Mouse (Mus musculus): ENCODE results near the gene Boc. TPM values are rescaled to one million over a fixed set of nuclear protein-coding genes. Genes with fewer than 3 reads are reported as not detected.

Boc gene
- polyA plus RNA-seq, 1 experiment = 8.5 TPM

- H3K4me1 ChIP-seq (ENCODE audit: control insufficient read depth, insufficient read depth, low read length) = no peaks in the 10 kb centered on the region
- no peak overlapping the region for H3K27ac ChIP-seq (ENCODE audit: insufficient read depth, low read depth, low read length)
- 74% methylated on average over 8 of the region's 8 CpGs for WGBS
- no peaks in the 10 kb centered on the region for H3K36me3 ChIP-seq (ENCODE audit: control insufficient read depth, insufficient read depth, low read length)
- no peaks in the 10 kb centered on the region for H3K27me3 ChIP-seq (replicated peaks; ENCODE audit: control insufficient read depth, insufficient read depth, low read length)
- H3K4me3 ChIP-seq (ENCODE audit: insufficient read depth, low read depth, low read length) = no peak overlapping the region
- TF ChIP-seq POLR2A (IDR thresholded peaks at IDR 0.05; ENCODE audit: low read depth, low read length) = no peak
- no peak for TF ChIP-seq CTCF (conservative IDR thresholded peaks at IDR 0.05; ENCODE audit: insufficient read depth, insufficient read length, low read depth, low read length)
- DNase-seq = no peak
These were observed 25.2 kb downstream of the Boc start for GRCm38 (mm10) chr16:44533522-44533921.

DNA sequence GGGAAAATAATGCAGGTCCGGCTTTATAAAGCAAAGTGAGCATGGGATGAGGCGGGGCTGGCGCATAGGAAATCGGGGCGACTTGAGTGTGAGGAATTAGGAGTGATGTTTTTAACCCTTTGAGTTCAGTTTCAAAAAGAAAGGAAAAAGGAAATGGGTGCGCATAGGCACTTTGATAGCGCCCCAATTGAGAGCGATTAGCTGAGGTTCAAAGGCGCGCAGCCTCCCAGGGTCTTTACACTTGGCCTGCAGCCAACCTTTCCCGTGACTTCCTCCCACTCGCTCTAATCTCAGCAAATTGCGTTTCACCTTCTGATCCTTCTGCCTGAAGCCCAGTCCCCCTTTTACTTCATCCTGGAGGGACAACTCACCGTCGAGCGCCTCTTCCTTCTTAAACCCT, 25.8 kb downstream of the Boc start:
- DNase-seq = no peak
- Histone ChIP-seq H3K4me1 (ENCODE audit: control insufficient read depth, insufficient read depth, low read length) (no peaks in the 10 kb centered on the region), H3K4me3 (ENCODE audit: insufficient read depth, low read depth, low read length) (no peak overlapping the region), H3K27ac (ENCODE audit: insufficient read depth, low read depth, low read length) (no peak overlapping the region), H3K27me3 (replicated peaks; ENCODE audit: control insufficient read depth, insufficient read depth, low read length) (no peaks in the 10 kb centered on the region), H3K36me3 (ENCODE audit: control insufficient read depth, insufficient read depth, low read length) (no peaks in the 10 kb centered on the region)
- TF ChIP-seq POLR2A (IDR thresholded peaks at IDR 0.05; ENCODE audit: low read depth, low read length) (no peak), CTCF (conservative IDR thresholded peaks at IDR 0.05; ENCODE audit: insufficient read depth, insufficient read length, low read depth, low read length) (no peak)
- 63% methylated on average over 16 of the region's 16 CpGs for WGBS

GRCm38 (mm10) chr16:44531239-44531797, 27.4 kb downstream of the Boc start:
- TF ChIP-seq POLR2A (IDR thresholded peaks at IDR 0.05; ENCODE audit: low read depth, low read length) = no peak
- no peak for TF ChIP-seq CTCF (conservative IDR thresholded peaks at IDR 0.05; ENCODE audit: insufficient read depth, insufficient read length, low read depth, low read length)
- 63% methylated on average over 12 of the region's 12 CpGs for WGBS
- Histone ChIP-seq H3K4me3 (ENCODE audit: insufficient read depth, low read depth, low read length) (no peak overlapping the region), H3K27ac (ENCODE audit: insufficient read depth, low read depth, low read length) (no peak overlapping the region), H3K4me1 (ENCODE audit: control insufficient read depth, insufficient read depth, low read length) (no peaks in the 10 kb centered on the region), H3K36me3 (ENCODE audit: control insufficient read depth, insufficient read depth, low read length) (no peaks in the 10 kb centered on the region), H3K27me3 (replicated peaks; ENCODE audit: control insufficient read depth, insufficient read depth, low read length) (no peaks in the 10 kb centered on the region)
- no peak for DNase-seq

DNA sequence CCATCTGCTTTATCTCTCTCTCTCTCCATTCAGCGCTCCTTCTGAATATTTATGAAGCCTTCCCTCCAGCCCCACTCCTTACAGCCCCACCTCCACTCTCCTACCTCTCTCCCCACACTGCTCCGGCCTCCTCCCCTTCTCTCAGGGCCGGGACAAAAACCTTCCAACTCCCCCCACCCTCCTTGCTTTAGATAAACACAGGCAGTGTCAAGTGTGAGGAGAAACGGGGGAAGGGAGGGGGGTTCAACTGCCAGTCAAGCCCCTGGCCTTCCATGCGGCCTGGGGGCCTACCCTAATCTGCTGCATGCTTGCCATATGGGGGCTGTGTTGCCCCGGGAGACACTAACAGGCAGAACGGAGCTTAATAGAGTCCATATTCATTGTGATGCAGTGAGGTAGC, 27.9 kb downstream of the Boc start:
- Histone ChIP-seq H3K4me1 (ENCODE audit: control insufficient read depth, insufficient read depth, low read length) (no peaks in the 10 kb centered on the region), H3K27ac (ENCODE audit: insufficient read depth, low read depth, low read length) (no peak overlapping the region), H3K27me3 (replicated peaks; ENCODE audit: control insufficient read depth, insufficient read depth, low read length) (no peaks in the 10 kb centered on the region), H3K36me3 (ENCODE audit: control insufficient read depth, insufficient read depth, low read length) (no peaks in the 10 kb centered on the region), H3K4me3 (ENCODE audit: insufficient read depth, low read depth, low read length) (no peak overlapping the region)
- no peak for DNase-seq
- 20% methylated on average over 7 of the region's 7 CpGs for WGBS
- no peak for TF ChIP-seq CTCF (conservative IDR thresholded peaks at IDR 0.05; ENCODE audit: insufficient read depth, insufficient read length, low read depth, low read length)
- TF ChIP-seq POLR2A (IDR thresholded peaks at IDR 0.05; ENCODE audit: low read depth, low read length) = no peak

- no peak for DNase-seq
- WGBS = 58% methylated on average over 9 of the region's 9 CpGs
- TF ChIP-seq CTCF (conservative IDR thresholded peaks at IDR 0.05; ENCODE audit: insufficient read depth, insufficient read length, low read depth, low read length) (no peak), POLR2A (IDR thresholded peaks at IDR 0.05; ENCODE audit: low read depth, low read length) (no peak)
- no peak overlapping the region for H3K27ac ChIP-seq (ENCODE audit: insufficient read depth, low read depth, low read length)
- H3K4me1 ChIP-seq (ENCODE audit: control insufficient read depth, insufficient read depth, low read length) = no peaks in the 10 kb centered on the region
- no peaks in the 10 kb centered on the region for H3K36me3 ChIP-seq (ENCODE audit: control insufficient read depth, insufficient read depth, low read length)
- no peak overlapping the region for H3K4me3 ChIP-seq (ENCODE audit: insufficient read depth, low read depth, low read length)
- no peaks in the 10 kb centered on the region for H3K27me3 ChIP-seq (replicated peaks; ENCODE audit: control insufficient read depth, insufficient read depth, low read length)
These were observed 28.5 kb downstream of the Boc start for GRCm38 (mm10) chr16:44530191-44530590.

- no peak for DNase-seq
- Histone ChIP-seq H3K27ac (ENCODE audit: insufficient read depth, low read depth, low read length) (no peak overlapping the region), H3K27me3 (replicated peaks; ENCODE audit: control insufficient read depth, insufficient read depth, low read length) (no peaks in the 10 kb centered on the region), H3K4me3 (ENCODE audit: insufficient read depth, low read depth, low read length) (no peak overlapping the region), H3K36me3 (ENCODE audit: control insufficient read depth, insufficient read depth, low read length) (no peaks in the 10 kb centered on the region), H3K4me1 (ENCODE audit: control insufficient read depth, insufficient read depth, low read length) (no peaks in the 10 kb centered on the region)
- no peak for TF ChIP-seq CTCF (conservative IDR thresholded peaks at IDR 0.05; ENCODE audit: insufficient read depth, insufficient read length, low read depth, low read length)
- TF ChIP-seq POLR2A (IDR thresholded peaks at IDR 0.05; ENCODE audit: low read depth, low read length) = no peak
- WGBS = 56% methylated on average over 8 of the region's 8 CpGs
These were observed 29.0 kb downstream of the Boc start for GRCm38 (mm10) chr16:44529691-44530090.

DNA sequence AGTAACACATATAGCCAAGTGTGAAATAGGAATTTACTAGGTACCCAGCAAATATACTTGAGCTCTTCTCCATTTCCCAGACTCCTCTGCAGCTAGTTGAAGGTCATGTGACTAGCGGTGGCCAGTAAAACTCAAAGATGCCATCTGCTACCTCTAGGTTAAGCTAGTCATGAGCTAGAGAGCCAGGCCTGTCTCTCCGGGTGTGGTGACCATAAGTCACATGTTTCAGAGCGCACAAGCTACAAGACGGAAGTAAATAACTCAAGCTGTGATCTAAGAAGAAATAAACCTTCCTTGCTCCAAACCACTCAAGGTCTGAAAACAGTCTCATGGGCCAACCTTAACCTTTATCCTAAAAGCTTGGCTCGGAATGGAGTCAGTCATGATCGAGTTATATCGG, 29.7 kb downstream of the Boc start:
- TF ChIP-seq POLR2A (IDR thresholded peaks at IDR 0.05; ENCODE audit: low read depth, low read length) (no peak), CTCF (conservative IDR thresholded peaks at IDR 0.05; ENCODE audit: insufficient read depth, insufficient read length, low read depth, low read length) (no peak)
- Histone ChIP-seq H3K4me1 (ENCODE audit: control insufficient read depth, insufficient read depth, low read length) (no peaks in the 10 kb centered on the region), H3K36me3 (ENCODE audit: control insufficient read depth, insufficient read depth, low read length) (no peaks in the 10 kb centered on the region), H3K4me3 (ENCODE audit: insufficient read depth, low read depth, low read length) (no peak overlapping the region), H3K27me3 (replicated peaks; ENCODE audit: control insufficient read depth, insufficient read depth, low read length) (no peaks in the 10 kb centered on the region), H3K27ac (ENCODE audit: insufficient read depth, low read depth, low read length) (no peak overlapping the region)
- 87% methylated on average over 7 of the region's 7 CpGs for WGBS
- no peak for DNase-seq
